Mouse (Mus musculus) forebrain, embryonic 16.5 days (tissue): ENCODE data around the gene Gm28047. TPM values are rescaled to one million over a fixed set of nuclear protein-coding genes. Genes with fewer than 3 reads are reported as not detected.

ENCODE experiments used
- ATAC-seq: fragments of 200-750 bp; cut with Nextera tagmentation; 2 replicates; pipeline ENCODE4 v1.8.0; 2017; ENCODE audit warnings: mild to moderate bottlenecking, moderate library complexity
- H3K27ac ChIP-seq: fragments of 300-500 bp; sonication (generic); 2 replicates; pipeline ENCODE4 v1.5.1; 2014; ENCODE audit warnings: low read length, control low read depth
- H3K27me3 ChIP-seq: fragments of 300-500 bp; sonication (generic); replicated peaks from 2 replicates; pipeline ENCODE4 v1.6.1; 2014; ENCODE audit warnings: low read length; ENCODE audit not compliant: control insufficient read depth, insufficient read depth
- H3K36me3 ChIP-seq: fragments of 300-500 bp; sonication (generic); 2 replicates; pipeline ENCODE4 v1.6.1; 2014; ENCODE audit not compliant: control insufficient read depth, insufficient read depth
- H3K4me1 ChIP-seq: fragments of 300-500 bp; sonication (generic); replicated peaks from 2 replicates; pipeline ENCODE4 v1.6.1; 2014; ENCODE audit warnings: low read length; ENCODE audit not compliant: control insufficient read depth, insufficient read depth
- H3K4me2 ChIP-seq: fragments of 300-500 bp; sonication (generic); 2 replicates; pipeline ENCODE4 v1.6.1; 2014; ENCODE audit warnings: mild to moderate bottlenecking, low read length, control low read depth
- H3K4me3 ChIP-seq: fragments of 300-500 bp; sonication (generic); replicated peaks from 2 replicates; pipeline ENCODE4 v1.5.1; 2014; ENCODE audit warnings: mild to moderate bottlenecking, low read length, control low read depth
- H3K9ac ChIP-seq: fragments of 300-500 bp; sonication (generic); replicated peaks from 2 replicates; pipeline ENCODE4 v1.6.1; 2014; ENCODE audit warnings: low read depth, low read length, control low read depth
- H3K9me3 ChIP-seq: fragments of 300-500 bp; sonication (generic); 2 replicates; pipeline ENCODE4 v1.6.1; 2016; ENCODE audit warnings: low read length; ENCODE audit not compliant: control insufficient read depth
- WGBS: fragments of 180-500 bp; shearing (Covaris S2); extraction: QIAGEN DNeasy Blood & Tissue Kit; methylation state at CpG from one replicate; pipeline ENCODE4 v1.1.7; 2014; 5-methylcytosine and 5-hydroxymethylcytosine counted together
- polyA plus RNA-seq: library from polyadenylated mRNA; unstranded; fragments of >200 nt; fragmentation: Nextera tagmentation; extraction: Ambion mirVana; gene quantifications from 2 replicates; pipeline ENCODE4 v1.2.1, GENCODE M21; 2015

Gm28047 gene
- polyA plus RNA-seq, 1 experiment from 2014 or later: not detected

- H3K36me3 ChIP-seq: peaks cover 59% of the 10 kb centered on the region
- H3K4me3 ChIP-seq: no peak overlapping the region
- ATAC-seq: no peak
- H3K27ac ChIP-seq: no peak overlapping the region
- no peaks in the 10 kb centered on the region for H3K27me3 ChIP-seq
- H3K9ac ChIP-seq: no peak overlapping the region
- H3K4me1 ChIP-seq: no peaks in the 10 kb centered on the region
- 81% methylated on average over 9 of the region's 9 CpGs for WGBS
- H3K9me3 ChIP-seq: no peaks in the 10 kb centered on the region
- H3K4me2 ChIP-seq: no peak overlapping the region
Measured at GRCm38 (mm10) chr15:102502254-102502840, 122.5 kb downstream of the Gm28047 start.

GRCm38 (mm10) chr15:102501084-102501814 is 123.6 kb downstream of the Gm28047 start:
- Histone ChIP-seq H3K9me3 (no peaks in the 10 kb centered on the region), H3K27ac (no peak overlapping the region), H3K36me3 (peaks cover 59% of the 10 kb centered on the region), H3K4me1 (no peaks in the 10 kb centered on the region), H3K4me3 (no peak overlapping the region), H3K27me3 (no peaks in the 10 kb centered on the region), H3K9ac (no peak overlapping the region), H3K4me2 (no peak overlapping the region)
- WGBS: 88% methylated on average over 19 of the region's 19 CpGs
- no peak for ATAC-seq

DNA sequence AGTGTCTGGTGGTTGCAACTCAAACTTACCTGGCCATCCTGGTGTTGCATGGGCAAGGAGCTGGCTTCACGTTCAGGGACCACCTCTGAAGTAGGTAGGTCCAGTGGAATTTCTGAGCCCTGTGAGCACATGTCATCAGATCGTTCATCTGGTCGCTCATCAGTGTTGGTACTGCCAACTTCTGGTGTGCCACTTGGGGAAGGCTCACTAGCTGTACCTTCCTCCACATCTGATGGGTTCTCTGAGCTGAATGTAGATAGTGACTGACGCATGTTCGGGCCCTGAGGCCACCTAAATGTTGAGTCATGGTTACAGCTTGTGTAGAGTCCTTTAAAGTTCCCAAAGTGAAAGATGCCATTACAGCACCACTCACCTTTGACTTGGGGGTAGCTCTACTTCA is 124.4 kb downstream of the Gm28047 start:
- no peak overlapping the region for H3K9ac ChIP-seq
- H3K4me3 ChIP-seq: no peak overlapping the region
- H3K36me3 ChIP-seq: peaks cover 61% of the 10 kb centered on the region
- WGBS: 86% methylated on average over 5 of the region's 5 CpGs
- no peak for ATAC-seq
- H3K4me2 ChIP-seq: no peak overlapping the region
- no peaks in the 10 kb centered on the region for H3K27me3 ChIP-seq
- H3K9me3 ChIP-seq: no peaks in the 10 kb centered on the region
- H3K27ac ChIP-seq: no peak overlapping the region
- H3K4me1 ChIP-seq: no peaks in the 10 kb centered on the region

DNA sequence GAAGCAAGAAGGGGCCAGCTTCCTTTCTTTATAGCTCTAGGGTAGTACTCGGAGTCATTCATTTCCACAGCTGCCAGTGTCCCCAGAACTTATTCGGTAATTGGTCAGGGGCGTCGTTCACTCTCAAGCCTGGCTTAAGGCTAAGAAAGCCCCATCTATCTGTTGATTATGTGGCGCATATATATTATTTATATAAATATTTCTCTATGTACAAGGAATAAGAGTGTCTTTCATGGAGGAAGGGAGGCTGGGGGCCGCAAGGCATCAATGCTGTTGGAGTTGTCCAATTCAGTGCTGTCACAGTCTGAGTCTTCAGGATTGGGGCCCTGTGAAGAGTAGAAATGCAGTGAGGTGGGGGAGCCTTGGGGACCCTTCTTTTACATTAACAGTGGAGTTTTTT is 125.0 kb downstream of the Gm28047 start:
- H3K4me2 ChIP-seq: no peak overlapping the region
- H3K9ac ChIP-seq: no peak overlapping the region
- 91% methylated on average over 6 of the region's 6 CpGs for WGBS
- no peaks in the 10 kb centered on the region for H3K27me3 ChIP-seq
- no peaks in the 10 kb centered on the region for H3K9me3 ChIP-seq
- H3K36me3 ChIP-seq: peaks cover 61% of the 10 kb centered on the region
- no peak for ATAC-seq
- H3K4me1 ChIP-seq: no peaks in the 10 kb centered on the region
- H3K4me3 ChIP-seq: no peak overlapping the region
- no peak overlapping the region for H3K27ac ChIP-seq

DNA sequence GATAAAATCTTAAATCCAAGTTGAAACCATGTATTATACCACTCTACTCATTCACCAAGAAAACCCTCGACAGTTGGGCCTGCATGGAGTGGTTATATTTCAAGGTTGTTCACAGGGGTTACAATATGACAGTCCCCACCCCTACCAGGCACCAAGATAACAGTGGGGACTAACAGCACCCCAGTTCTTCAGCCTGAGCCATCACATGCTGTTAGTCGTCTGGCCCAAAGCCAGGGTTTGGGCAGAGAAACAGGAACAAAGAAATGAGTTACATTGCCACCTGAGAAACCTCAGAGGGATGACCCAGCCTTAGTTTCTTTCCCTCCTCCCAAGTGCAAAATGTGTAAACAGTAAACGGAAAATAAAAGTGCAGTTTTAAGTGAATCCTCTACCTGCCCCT is 125.5 kb downstream of the Gm28047 start:
- Histone ChIP-seq H3K9me3 (no peaks in the 10 kb centered on the region), H3K4me2 (no peak overlapping the region), H3K36me3 (peaks cover 62% of the 10 kb centered on the region), H3K4me3 (no peak overlapping the region), H3K9ac (no peak overlapping the region), H3K4me1 (no peaks in the 10 kb centered on the region), H3K27ac (no peak overlapping the region), H3K27me3 (no peaks in the 10 kb centered on the region)
- no peak for ATAC-seq
- WGBS: 72% methylated on average over 3 of the region's 3 CpGs

GRCm38 (mm10) chr15:102498322-102498721 is 126.5 kb downstream of the Gm28047 start:
- Histone ChIP-seq H3K4me2 (no peak overlapping the region), H3K9ac (no peak overlapping the region), H3K4me1 (no peaks in the 10 kb centered on the region), H3K27me3 (no peaks in the 10 kb centered on the region), H3K9me3 (no peaks in the 10 kb centered on the region), H3K4me3 (no peak overlapping the region), H3K27ac (no peak overlapping the region), H3K36me3 (peaks cover 59% of the 10 kb centered on the region)
- no peak for ATAC-seq
- 88% methylated on average over 3 of the region's 3 CpGs for WGBS

DNA sequence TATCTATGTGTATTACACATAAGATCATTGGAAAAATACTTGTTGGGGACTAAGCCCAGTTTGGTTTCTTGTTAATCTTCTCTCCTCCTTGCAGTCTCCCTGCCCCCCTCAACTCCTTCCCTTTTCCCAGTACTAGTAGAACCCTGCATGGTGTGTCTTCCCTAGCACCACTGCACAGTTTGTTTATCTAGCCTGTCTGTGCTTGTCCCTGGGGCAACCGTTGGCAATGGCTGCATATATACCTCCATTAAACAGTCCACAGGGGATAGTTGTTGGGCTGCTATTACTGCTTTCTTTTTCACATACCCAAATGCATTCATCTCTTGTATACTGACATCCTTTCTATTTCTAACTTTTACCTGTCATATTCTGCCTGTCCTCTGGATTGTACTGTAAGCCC is 137.2 kb downstream of the Gm28047 start:
- Histone ChIP-seq H3K9ac (no peak overlapping the region), H3K4me3 (no peak overlapping the region), H3K36me3 (peaks cover 54% of the 10 kb centered on the region), H3K4me2 (no peak overlapping the region), H3K27ac (no peak overlapping the region), H3K9me3 (no peaks in the 10 kb centered on the region), H3K27me3 (no peaks in the 10 kb centered on the region), H3K4me1 (no peaks in the 10 kb centered on the region)
- 91% methylated on average over 1 of the region's 1 CpGs for WGBS
- ATAC-seq: no peak

DNA sequence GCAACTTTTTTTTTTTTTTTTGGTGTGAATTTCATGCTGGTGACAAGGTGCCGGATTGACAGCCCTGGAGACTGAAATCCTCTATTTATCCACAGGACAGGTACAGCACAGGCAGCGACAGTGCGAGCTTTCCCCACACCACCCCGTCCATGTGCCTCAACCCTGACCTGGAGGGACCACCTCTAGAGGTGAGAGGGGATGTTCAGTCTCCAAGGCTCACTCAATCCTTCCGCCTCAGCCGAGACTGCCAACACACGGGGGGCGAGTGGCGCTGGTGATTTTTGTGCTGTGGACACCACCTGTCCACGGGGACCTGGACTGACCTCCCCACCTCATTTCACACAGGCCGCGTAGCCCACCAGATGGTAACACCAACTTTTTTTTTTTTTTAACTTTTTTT is 139.0 kb downstream of the Gm28047 start:
- Histone ChIP-seq H3K9ac (no peak overlapping the region), H3K4me3 (no peak overlapping the region), H3K4me2 (no peak overlapping the region), H3K4me1 (no peaks in the 10 kb centered on the region), H3K27ac (no peak overlapping the region), H3K27me3 (no peaks in the 10 kb centered on the region), H3K9me3 (no peaks in the 10 kb centered on the region), H3K36me3 (peaks cover 49% of the 10 kb centered on the region)
- ATAC-seq: no peak
- 91% methylated on average over 12 of the region's 12 CpGs for WGBS

DNA sequence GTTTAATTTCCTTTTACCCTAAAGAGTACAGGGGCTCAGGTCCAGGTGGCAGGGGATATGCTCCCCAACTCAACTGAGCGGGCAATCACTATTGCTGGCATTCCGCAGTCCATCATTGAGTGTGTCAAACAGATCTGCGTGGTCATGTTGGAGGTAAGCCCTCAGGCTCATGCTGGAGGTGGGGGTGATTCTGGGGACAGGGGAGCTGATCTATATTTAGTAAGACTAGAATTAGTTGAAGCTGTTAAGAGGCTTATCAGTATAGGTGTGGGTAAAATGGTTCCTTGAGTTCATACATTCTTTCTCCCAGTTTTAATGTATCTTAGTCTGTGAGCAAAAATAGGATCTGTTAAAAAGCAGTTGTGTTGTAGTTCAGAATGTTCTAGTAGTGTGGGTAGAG is 141.7 kb downstream of the Gm28047 start:
- 96% methylated on average over 3 of the region's 3 CpGs for WGBS
- Histone ChIP-seq H3K4me3 (no peak overlapping the region), H3K27ac (no peak overlapping the region)

More for the DNA sequence above, 141.7 kb downstream of the Gm28047 start:
- H3K36me3 ChIP-seq: peaks cover 34% of the 10 kb centered on the region
- no peaks in the 10 kb centered on the region for H3K27me3 ChIP-seq
- no peak overlapping the region for H3K4me2 ChIP-seq
- ATAC-seq: no peak
- H3K4me1 ChIP-seq: no peaks in the 10 kb centered on the region
- H3K9me3 ChIP-seq: no peaks in the 10 kb centered on the region
- no peak overlapping the region for H3K9ac ChIP-seq
